Mouse (Mus musculus): ENCODE data around the gene Gm12394. TPM values are rescaled to one million over a fixed set of nuclear protein-coding genes. Genes with fewer than 3 reads are reported as not detected.
"Not testable (repeated sequence)": the region's sequence is repeated elsewhere in the genome, so short reads cannot be mapped to it uniquely, and the experiment has no call there.

Gene Gm12394
- polyA plus RNA-seq, 1 experiment, result 0.20 TPM

GRCm38 (mm10) chr4:42773893-42774292 lies 82.7 kb downstream of the Gm12394 start, which contains the start of gene Ccl21a:
Gene Ccl21a, minus strand, starts transcription at chr4:42773993.
- H3K4me1 ChIP-seq (ENCODE audit: control insufficient read depth, insufficient read depth, low read length); H3K36me3 ChIP-seq (ENCODE audit: control insufficient read depth, insufficient read depth, low read length); H3K4me3 ChIP-seq (ENCODE audit: control insufficient read depth, low read depth, low read length); H3K27me3 ChIP-seq (ENCODE audit: control insufficient read depth, insufficient read depth, low read length); H3K27ac ChIP-seq (ENCODE audit: control insufficient read depth, insufficient read depth, low read depth, low read length): not testable (repeated sequence)

- H3K4me3 ChIP-seq (ENCODE audit: control insufficient read depth, low read depth, low read length); H3K27me3 ChIP-seq (ENCODE audit: control insufficient read depth, insufficient read depth, low read length); H3K27ac ChIP-seq (ENCODE audit: control insufficient read depth, insufficient read depth, low read depth, low read length); H3K4me1 ChIP-seq (ENCODE audit: control insufficient read depth, insufficient read depth, low read length); H3K36me3 ChIP-seq (ENCODE audit: control insufficient read depth, insufficient read depth, low read length): not testable (repeated sequence)
Measured at GRCm38 (mm10) chr4:42756477-42756876, 100.1 kb downstream of the Gm12394 start, which contains the start of gene Ccl19. Gene Ccl19, minus strand, starts transcription at chr4:42756577.

- not testable (repeated sequence) for H3K27me3 ChIP-seq (ENCODE audit: control insufficient read depth, insufficient read depth, low read length); H3K4me3 ChIP-seq (ENCODE audit: control insufficient read depth, low read depth, low read length); H3K4me1 ChIP-seq (ENCODE audit: control insufficient read depth, insufficient read depth, low read length); H3K36me3 ChIP-seq (ENCODE audit: control insufficient read depth, insufficient read depth, low read length); H3K27ac ChIP-seq (ENCODE audit: control insufficient read depth, insufficient read depth, low read depth, low read length)
Measured at GRCm38 (mm10) chr4:42735245-42735644, 121.3 kb downstream of the Gm12394 start, which contains the start of gene 4930578G10Rik. Gene 4930578G10Rik, plus strand, starts transcription at chr4:42735545.

Other genes with a start within 250 kb of the Gm12394 start
- not detected in 2 replicates for gene Gm10591, start 244.6 kb downstream of the Gm12394 start, polyA plus RNA-seq (2012; rRNA removed)
- gene Gm2564, start 227.1 kb downstream of the Gm12394 start, polyA plus RNA-seq (2012; rRNA removed), result 2.0 and 2.8 TPM in 2 replicates
- gene Ccl27b, start 201.5 kb downstream of the Gm12394 start, polyA plus RNA-seq (2012; rRNA removed), result 4.1 and 4.5 TPM in 2 replicates
- 1.2 and 1.8 TPM in 2 replicates for gene Il11ra2, start 194.9 kb downstream of the Gm12394 start, polyA plus RNA-seq (2012; rRNA removed)
- gene 4930578G10Rik, start 121.2 kb downstream of the Gm12394 start, polyA plus RNA-seq (2012; rRNA removed), result 13.8 and 14.9 TPM in 2 replicates
- 1.2 and 1.6 TPM in 2 replicates for gene Ccl19, start 100.2 kb downstream of the Gm12394 start, polyA plus RNA-seq (2012; rRNA removed)
- gene Ccl21a, start 82.8 kb downstream of the Gm12394 start, polyA plus RNA-seq (2012; rRNA removed), result 4.0 and 4.4 TPM in 2 replicates
- 18.8 and 19.9 TPM in 2 replicates for gene Fam205a1, start 2.9 kb downstream of the Gm12394 start, polyA plus RNA-seq (2012; rRNA removed)
- 209 and 240 TPM in 2 replicates for gene Fam205c, start 17.5 kb upstream of the Gm12394 start, polyA plus RNA-seq (2012; rRNA removed)
- 1.3 and 1.7 TPM in 2 replicates for gene Phf24, start 59.9 kb upstream of the Gm12394 start, polyA plus RNA-seq (2012; rRNA removed)
- gene Dnajb5, start 93.0 kb upstream of the Gm12394 start, polyA plus RNA-seq (2012; rRNA removed), result 7.6 and 8.2 TPM in 2 replicates
- 22.4 and 23.7 TPM in 2 replicates for gene 1700022I11Rik, start 112.8 kb upstream of the Gm12394 start, polyA plus RNA-seq (2012; rRNA removed)
- gene Vcp, start 143.7 kb upstream of the Gm12394 start, polyA plus RNA-seq (2012; rRNA removed), result 78.0 and 85.5 TPM in 2 replicates
- 96.4 and 104 TPM in 2 replicates for gene Fancg, start 153.7 kb upstream of the Gm12394 start, polyA plus RNA-seq (2012; rRNA removed)
- gene Pigo, start 169.0 kb upstream of the Gm12394 start, polyA plus RNA-seq (2012; rRNA removed), result 36.3 and 42.0 TPM in 2 replicates
- 19.8 and 22.7 TPM in 2 replicates for gene Stoml2, start 174.9 kb upstream of the Gm12394 start, polyA plus RNA-seq (2012; rRNA removed)
- 41.4 and 46.3 TPM in 2 replicates for gene Fam214b, start 189.4 kb upstream of the Gm12394 start, polyA plus RNA-seq (2012; rRNA removed)
- gene Unc13b, start 202.2 kb upstream of the Gm12394 start, polyA plus RNA-seq (2012; rRNA removed), result 17.4 and 20.6 TPM in 2 replicates